Mouse (Mus musculus) adrenal gland, postnatal 14 days (tissue): Measurements from ENCODE around the gene App. TPM values are rescaled to one million over a fixed set of nuclear protein-coding genes. Genes with fewer than 3 reads are reported as not detected.

Experiments
- DNase-seq: peaks from one replicate; pipeline ENCODE4 v3.0.0; 2021; ENCODE audit warnings: mixed read lengths
- long read RNA-seq, 2 experiments: library from polyadenylated mRNA; stranded (forward); transcript quantifications; one replicate each; pipeline ENCODE4 v2.0.0; 2021
- total RNA-seq: library from RNA; stranded (reverse); gene quantifications from 2 replicates; pipeline ENCODE4 v1.2.3, GENCODE M21; 2021

Gene App
- 299 and 320 TPM in 2 replicates for total RNA-seq
- long read RNA-seq, experiment 1, full-length matches to known transcripts = 225 of 278 reads
- long read RNA-seq, experiment 1, partial matches to known transcripts = 33 of 278 reads
- long read RNA-seq, experiment 1, other reads (novel, unspliced or antisense) = 20 of 278 reads
- long read RNA-seq, experiment 2, full-length matches to known transcripts = 146 of 190 reads
- long read RNA-seq, experiment 2, partial matches to known transcripts = 26 of 190 reads
- long read RNA-seq, experiment 2, other reads (novel, unspliced or antisense) = 18 of 190 reads

GRCm38 (mm10) chr16:85173373-85174081 is at the start of gene App:
Gene App (minus strand): TSS chr16:85173766.
- peak; percentile 95 for DNase-seq

GRCm38 (mm10) chr16:85215846-85216245 is 42.3 kb upstream of the App start:
- no peak for DNase-seq

GRCm38 (mm10) chr16:85215173-85215572 is 41.6 kb upstream of the App start:
- DNase-seq = no peak

- peak; percentile 27 for DNase-seq
Measured at GRCm38 (mm10) chr16:85195622-85196021, 22.1 kb upstream of the App start.

GRCm38 (mm10) chr16:85195167-85195566 is 21.6 kb upstream of the App start:
- DNase-seq = no peak

GRCm38 (mm10) chr16:85181502-85181901 is 7.9 kb upstream of the App start:
- DNase-seq = no peak

- no peak for DNase-seq
Measured at GRCm38 (mm10) chr16:85180710-85181109, 7.1 kb upstream of the App start.

GRCm38 (mm10) chr16:85176666-85177065 is 3.1 kb upstream of the App start:
- DNase-seq = no peak

GRCm38 (mm10) chr16:85172571-85173372 is 794 bp downstream of the App start:
- peak; percentile 82 for DNase-seq

GRCm38 (mm10) chr16:85171976-85172570 is 1.5 kb downstream of the App start:
- peak; percentile 53 for DNase-seq

GRCm38 (mm10) chr16:85170826-85171510 is 2.6 kb downstream of the App start:
- no peak for DNase-seq

GRCm38 (mm10) chr16:85168821-85169220 is 4.7 kb downstream of the App start:
- DNase-seq = no peak

GRCm38 (mm10) chr16:85166205-85166604 is 7.4 kb downstream of the App start:
- DNase-seq = no peak

GRCm38 (mm10) chr16:85165631-85166030 is 7.9 kb downstream of the App start:
- no peak for DNase-seq

GRCm38 (mm10) chr16:85165177-85165576 is 8.4 kb downstream of the App start:
- DNase-seq = no peak

- DNase-seq = no peak
Measured at GRCm38 (mm10) chr16:85162779-85163178, 10.8 kb downstream of the App start.

- DNase-seq = no peak
Measured at GRCm38 (mm10) chr16:85160140-85160539, 13.4 kb downstream of the App start.

GRCm38 (mm10) chr16:85157796-85158546 is 15.6 kb downstream of the App start:
- no peak for DNase-seq

GRCm38 (mm10) chr16:85157156-85157555 is 16.4 kb downstream of the App start:
- DNase-seq = no peak

GRCm38 (mm10) chr16:85155836-85156235 is 17.7 kb downstream of the App start:
- DNase-seq = no peak

- no peak for DNase-seq
Measured at GRCm38 (mm10) chr16:85152457-85152856, 21.1 kb downstream of the App start.
